Mouse (Mus musculus) embryonic fibroblast, embryonic 13.5 days (primary cell): Measurements from ENCODE around the gene Gm49378.

Experiments
- CTCF ChIP-seq: IDR thresholded peaks from 2 replicates; pipeline ENCODE4 v1.5.1; 2011; ENCODE audit warnings: mild to moderate bottlenecking, control low read depth, low read length, moderate library complexity, borderline replicate concordance; ENCODE audit not compliant: insufficient read depth
- POLR2A ChIP-seq: IDR thresholded peaks from 2 replicates; pipeline ENCODE4 v1.6.1; 2011; ENCODE audit warnings: low read depth, mild to moderate bottlenecking, control low read depth, low read length, moderate library complexity

GRCm38 (mm10) chr14:55604823-55605222 lies 32.9 kb downstream of the Gm49378 start:
- TF ChIP-seq CTCF (no peak), POLR2A (no peak; the same call in 1 of the 2 replicates)
